Mouse (Mus musculus): ENCODE data around the gene Acer1. TPM values are rescaled to one million over a fixed set of nuclear protein-coding genes. Genes with fewer than 3 reads are reported as not detected.

The Acer1 gene
- polyA plus RNA-seq, 1 experiment from 2014 or later, result not detected

GRCm38 (mm10) chr17:56990115-56990746 is 8.3 kb upstream of the Acer1 start, which contains the start of gene Clpp:
TSS of gene Clpp (plus strand) at chr17:56990305.
- H3K27ac ChIP-seq (ENCODE audit: low read length), result peak within 1 kb of the TSS; percentile 80
- peaks cover 20% of the 10 kb centered on the region for H3K36me3 ChIP-seq (ENCODE audit: control insufficient read depth, insufficient read depth, low read length)
- H3K27me3 ChIP-seq (ENCODE audit: control insufficient read depth, insufficient read depth, low read depth, low read length), result no peaks in the 10 kb centered on the region
- peaks cover 7% of the 10 kb centered on the region; the same call in 1 of the 2 replicates for H3K4me1 ChIP-seq (replicated peaks; ENCODE audit: control insufficient read depth, insufficient read depth, low read length)
- WGBS, result under 1% methylated on average over 52 of the region's 52 CpGs
- H3K9me3 ChIP-seq (ENCODE audit: control insufficient read depth, low read length), result no peaks in the 10 kb centered on the region
- H3K9ac ChIP-seq (ENCODE audit: low read length), result peak within 1 kb of the TSS; percentile 88
- H3K4me2 ChIP-seq (ENCODE audit: low read depth, low read length), result peak within 1 kb of the TSS; percentile 79
- peak within 1 kb of the TSS; percentile 96 for H3K4me3 ChIP-seq (ENCODE audit: low read length)
- peak; percentile 98 for ATAC-seq (ENCODE audit: low read depth)

- H3K27ac ChIP-seq (ENCODE audit: low read length), result peak overlapping the region; percentile 80
- H3K9ac ChIP-seq (ENCODE audit: low read length), result peak overlapping the region; percentile 80
- peaks cover 17% of the 10 kb centered on the region for H3K36me3 ChIP-seq (ENCODE audit: control insufficient read depth, insufficient read depth, low read length)
- peaks cover 7% of the 10 kb centered on the region; the same call in 1 of the 2 replicates for H3K4me1 ChIP-seq (replicated peaks; ENCODE audit: control insufficient read depth, insufficient read depth, low read length)
- peak overlapping the region; percentile 79 for H3K4me2 ChIP-seq (ENCODE audit: low read depth, low read length)
- H3K4me3 ChIP-seq (ENCODE audit: low read length), result peak overlapping the region; percentile 96
- WGBS, result 2% methylated on average over 25 of the region's 25 CpGs
- no peaks in the 10 kb centered on the region for H3K27me3 ChIP-seq (ENCODE audit: control insufficient read depth, insufficient read depth, low read depth, low read length)
- H3K9me3 ChIP-seq (ENCODE audit: control insufficient read depth, low read length), result no peaks in the 10 kb centered on the region
- peak; percentile 92 for ATAC-seq (ENCODE audit: low read depth)
Measured at GRCm38 (mm10) chr17:56989467-56990114, 7.7 kb upstream of the Acer1 start.

GRCm38 (mm10) chr17:56988921-56989430 is 7.0 kb upstream of the Acer1 start:
- Histone ChIP-seq H3K9ac (ENCODE audit: low read length) (peak overlapping the region; percentile 80), H3K36me3 (ENCODE audit: control insufficient read depth, insufficient read depth, low read length) (peaks cover 14% of the 10 kb centered on the region), H3K4me3 (ENCODE audit: low read length) (peak overlapping the region; percentile 96), H3K27me3 (ENCODE audit: control insufficient read depth, insufficient read depth, low read depth, low read length) (no peaks in the 10 kb centered on the region), H3K4me1 (replicated peaks; ENCODE audit: control insufficient read depth, insufficient read depth, low read length) (peaks cover 7% of the 10 kb centered on the region; the same call in 1 of the 2 replicates), H3K27ac (ENCODE audit: low read length) (no peak overlapping the region), H3K4me2 (ENCODE audit: low read depth, low read length) (peak overlapping the region; percentile 79), H3K9me3 (ENCODE audit: control insufficient read depth, low read length) (no peaks in the 10 kb centered on the region)
- no peak for ATAC-seq (ENCODE audit: low read depth)
- WGBS, result 70% methylated on average over 7 of the region's 7 CpGs

GRCm38 (mm10) chr17:56988441-56988840 is 6.5 kb upstream of the Acer1 start:
- no peaks in the 10 kb centered on the region for H3K27me3 ChIP-seq (ENCODE audit: control insufficient read depth, insufficient read depth, low read depth, low read length)
- peaks cover 7% of the 10 kb centered on the region; the same call in 1 of the 2 replicates for H3K4me1 ChIP-seq (replicated peaks; ENCODE audit: control insufficient read depth, insufficient read depth, low read length)
- no peak overlapping the region for H3K9ac ChIP-seq (ENCODE audit: low read length)
- peaks cover 8% of the 10 kb centered on the region for H3K36me3 ChIP-seq (ENCODE audit: control insufficient read depth, insufficient read depth, low read length)
- ATAC-seq (ENCODE audit: low read depth), result no peak
- H3K27ac ChIP-seq (ENCODE audit: low read length), result no peak overlapping the region
- H3K9me3 ChIP-seq (ENCODE audit: control insufficient read depth, low read length), result no peaks in the 10 kb centered on the region
- WGBS, result 84% methylated on average over 7 of the region's 7 CpGs
- no peak overlapping the region for H3K4me2 ChIP-seq (ENCODE audit: low read depth, low read length)
- H3K4me3 ChIP-seq (ENCODE audit: low read length), result no peak overlapping the region

- Histone ChIP-seq H3K9me3 (ENCODE audit: control insufficient read depth, low read length) (no peaks in the 10 kb centered on the region), H3K27me3 (ENCODE audit: control insufficient read depth, insufficient read depth, low read depth, low read length) (no peaks in the 10 kb centered on the region), H3K4me3 (ENCODE audit: low read length) (no peak overlapping the region), H3K4me2 (ENCODE audit: low read depth, low read length) (no peak overlapping the region), H3K36me3 (ENCODE audit: control insufficient read depth, insufficient read depth, low read length) (no peaks in the 10 kb centered on the region), H3K27ac (ENCODE audit: low read length) (no peak overlapping the region), H3K4me1 (replicated peaks; ENCODE audit: control insufficient read depth, insufficient read depth, low read length) (peaks cover 6% of the 10 kb centered on the region; the same call in 1 of the 2 replicates), H3K9ac (ENCODE audit: low read length) (no peak overlapping the region)
- 74% methylated on average over 3 of the region's 3 CpGs for WGBS
- no peak for ATAC-seq (ENCODE audit: low read depth)
Measured at GRCm38 (mm10) chr17:56986105-56986805, 4.3 kb upstream of the Acer1 start.

- H3K27me3 ChIP-seq (ENCODE audit: control insufficient read depth, insufficient read depth, low read depth, low read length), result no peaks in the 10 kb centered on the region
- no peak overlapping the region for H3K9ac ChIP-seq (ENCODE audit: low read length)
- no peak overlapping the region for H3K4me3 ChIP-seq (ENCODE audit: low read length)
- WGBS, result 70% methylated on average over 3 of the region's 3 CpGs
- H3K36me3 ChIP-seq (ENCODE audit: control insufficient read depth, insufficient read depth, low read length), result no peaks in the 10 kb centered on the region
- no peaks in the 10 kb centered on the region for H3K9me3 ChIP-seq (ENCODE audit: control insufficient read depth, low read length)
- no peak overlapping the region for H3K27ac ChIP-seq (ENCODE audit: low read length)
- no peak for ATAC-seq (ENCODE audit: low read depth)
- peaks cover under 1% of the 10 kb centered on the region; the same call in 1 of the 2 replicates for H3K4me1 ChIP-seq (replicated peaks; ENCODE audit: control insufficient read depth, insufficient read depth, low read length)
- no peak overlapping the region for H3K4me2 ChIP-seq (ENCODE audit: low read depth, low read length)
Measured at GRCm38 (mm10) chr17:56985656-56986055, 3.7 kb upstream of the Acer1 start.

GRCm38 (mm10) chr17:56984886-56985285 is 3.0 kb upstream of the Acer1 start:
- Histone ChIP-seq H3K27ac (ENCODE audit: low read length) (no peak overlapping the region), H3K9me3 (ENCODE audit: control insufficient read depth, low read length) (no peaks in the 10 kb centered on the region), H3K4me3 (ENCODE audit: low read length) (no peak overlapping the region), H3K4me1 (replicated peaks; ENCODE audit: control insufficient read depth, insufficient read depth, low read length) (no peaks in the 10 kb centered on the region), H3K36me3 (ENCODE audit: control insufficient read depth, insufficient read depth, low read length) (no peaks in the 10 kb centered on the region), H3K4me2 (ENCODE audit: low read depth, low read length) (no peak overlapping the region), H3K9ac (ENCODE audit: low read length) (no peak overlapping the region), H3K27me3 (ENCODE audit: control insufficient read depth, insufficient read depth, low read depth, low read length) (no peaks in the 10 kb centered on the region)
- 73% methylated on average over 9 of the region's 9 CpGs for WGBS
- ATAC-seq (ENCODE audit: low read depth), result no peak

GRCm38 (mm10) chr17:56981049-56981448 is 877 bp downstream of the Acer1 start:
- Histone ChIP-seq H3K27me3 (ENCODE audit: control insufficient read depth, insufficient read depth, low read depth, low read length) (no peaks in the 10 kb centered on the region), H3K36me3 (ENCODE audit: control insufficient read depth, insufficient read depth, low read length) (no peaks in the 10 kb centered on the region), H3K4me2 (ENCODE audit: low read depth, low read length) (no peak overlapping the region), H3K9me3 (ENCODE audit: control insufficient read depth, low read length) (no peaks in the 10 kb centered on the region), H3K9ac (ENCODE audit: low read length) (no peak overlapping the region), H3K4me3 (ENCODE audit: low read length) (no peak overlapping the region), H3K4me1 (replicated peaks; ENCODE audit: control insufficient read depth, insufficient read depth, low read length) (no peaks in the 10 kb centered on the region), H3K27ac (ENCODE audit: low read length) (no peak overlapping the region)
- no peak for ATAC-seq (ENCODE audit: low read depth)
- WGBS, result 68% methylated on average over 7 of the region's 7 CpGs

GRCm38 (mm10) chr17:56979524-56979923 is 2.4 kb downstream of the Acer1 start:
- H3K27ac ChIP-seq (ENCODE audit: low read length), result no peak overlapping the region
- H3K4me2 ChIP-seq (ENCODE audit: low read depth, low read length), result no peak overlapping the region
- H3K4me3 ChIP-seq (ENCODE audit: low read length), result no peak overlapping the region
- no peaks in the 10 kb centered on the region for H3K36me3 ChIP-seq (ENCODE audit: control insufficient read depth, insufficient read depth, low read length)
- WGBS, result 60% methylated on average over 4 of the region's 8 CpGs
- ATAC-seq (ENCODE audit: low read depth), result no peak
- no peaks in the 10 kb centered on the region for H3K9me3 ChIP-seq (ENCODE audit: control insufficient read depth, low read length)
- H3K4me1 ChIP-seq (replicated peaks; ENCODE audit: control insufficient read depth, insufficient read depth, low read length), result no peaks in the 10 kb centered on the region
- H3K9ac ChIP-seq (ENCODE audit: low read length), result no peak overlapping the region
- no peaks in the 10 kb centered on the region for H3K27me3 ChIP-seq (ENCODE audit: control insufficient read depth, insufficient read depth, low read depth, low read length)

Measured in lung, embryonic 16.5 days (tissue).